Mouse (Mus musculus) neutrophil, adult 83 days (primary cell): ENCODE data around the gene 4932438H23Rik. TPM values are rescaled to one million over a fixed set of nuclear protein-coding genes. Genes with fewer than 3 reads are reported as not detected.

Experiments used
- total RNA-seq, 2 experiments: library from RNA; stranded (reverse); gene quantifications; one replicate each; pipeline ENCODE4 v1.2.4; 2023

The 4932438H23Rik gene
- total RNA-seq, result not detected

DNA sequence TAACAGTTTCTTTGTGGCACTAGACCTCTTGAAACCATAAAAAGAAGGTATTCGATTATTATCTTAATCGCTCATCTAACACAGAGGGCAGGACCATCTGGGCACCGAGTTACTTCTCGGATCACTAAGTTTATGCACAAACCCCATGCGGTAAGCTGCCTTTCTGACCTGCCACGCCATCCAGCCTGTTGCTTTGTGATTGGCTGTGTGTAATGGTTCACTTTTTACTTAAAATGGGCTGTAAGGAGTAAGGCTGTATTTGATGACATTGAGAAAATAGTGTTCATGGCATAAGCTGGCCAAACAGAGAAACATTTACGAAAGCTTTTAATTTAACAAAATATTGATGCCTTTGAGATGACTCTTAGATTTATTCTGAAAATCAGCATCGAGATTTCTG, at the start of gene 4932438H23Rik:
Gene 4932438H23Rik (minus strand): TSS at position 101 of the 400 bp plus-strand sequence.

DNA sequence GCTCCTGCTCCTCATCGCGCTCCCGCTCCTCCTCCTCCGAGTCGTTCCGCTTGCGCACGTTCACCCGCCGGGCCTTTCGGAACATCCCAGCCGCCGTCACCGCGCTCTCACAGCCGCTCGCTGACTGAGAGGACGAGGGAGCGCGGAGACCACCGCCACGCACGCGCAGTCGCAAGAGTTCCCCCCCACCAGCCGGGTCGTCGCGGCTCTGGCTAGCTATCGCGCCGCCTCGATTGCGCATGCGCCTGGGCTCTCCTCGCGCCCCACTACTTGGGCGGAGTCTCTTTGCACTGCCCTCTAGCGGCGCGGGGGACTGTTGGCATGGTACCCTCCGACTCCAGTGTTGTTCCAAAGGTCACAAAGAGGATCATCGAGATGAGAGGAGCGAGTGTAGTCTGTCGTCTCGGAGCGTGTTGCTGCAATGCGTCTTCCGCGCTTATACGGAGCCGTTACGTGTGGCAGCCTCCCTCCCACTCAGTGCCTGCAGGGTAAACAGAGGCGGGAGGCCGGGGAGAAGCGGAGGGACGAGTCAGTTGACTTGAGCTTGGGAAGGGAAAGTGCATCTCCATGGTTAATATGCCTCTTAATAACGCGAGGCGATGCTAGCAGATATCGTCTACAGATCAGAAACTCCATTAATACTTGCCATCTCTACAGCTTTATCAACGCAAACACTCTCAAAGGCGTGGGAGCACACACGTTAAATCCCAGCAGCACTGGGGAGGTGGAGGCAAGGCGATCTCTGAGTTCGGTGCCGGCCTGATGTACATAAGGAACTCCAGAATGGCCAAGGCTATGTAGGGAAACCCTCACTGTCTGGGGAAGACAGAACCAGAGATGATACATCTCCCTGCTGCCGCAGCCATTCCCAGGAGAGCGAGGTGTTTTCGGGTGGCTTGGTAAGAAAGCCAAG, 50.4 kb downstream of the 4932438H23Rik start, which contains the start of gene Paxbp1:
Gene Paxbp1 (minus strand): TSS at position 274 of the 913 bp plus-strand sequence.

DNA sequence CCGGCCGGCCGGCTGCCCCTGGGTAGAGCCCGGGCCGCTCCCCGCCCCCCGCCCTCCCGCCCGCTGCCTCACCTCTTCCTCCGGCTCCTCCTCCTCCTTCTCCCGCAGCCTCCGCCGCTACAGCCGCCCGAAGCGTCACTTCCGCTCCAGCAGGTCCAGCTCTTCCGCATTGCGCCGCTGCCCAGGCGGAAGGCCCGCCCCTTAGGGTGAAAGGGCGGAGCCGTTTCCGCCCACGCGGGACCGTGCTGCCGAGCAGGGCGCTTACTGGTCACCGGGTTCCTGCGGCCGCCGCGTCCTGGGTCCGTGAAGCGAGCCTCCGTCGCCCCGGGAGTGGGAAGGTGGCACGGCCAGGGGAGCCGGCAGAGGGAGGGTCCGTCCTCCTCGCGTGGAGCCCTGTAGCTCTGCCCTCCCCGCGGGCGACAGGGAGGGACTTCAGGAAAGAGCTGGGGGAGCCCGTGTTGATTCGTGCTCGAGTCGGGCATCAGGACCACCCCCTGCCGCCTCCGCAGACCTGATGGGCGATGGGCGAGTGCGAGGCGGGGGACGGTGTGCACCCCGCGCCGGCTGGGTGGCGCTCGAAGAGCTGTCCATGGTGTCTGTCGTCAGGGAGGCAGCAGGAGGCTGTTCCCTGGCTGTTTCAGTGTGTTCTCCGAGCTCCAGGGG, 83.8 kb downstream of the 4932438H23Rik start, which contains the start of gene Synj1:
Gene Synj1 (minus strand): TSS at position 288 of the 663 bp plus-strand sequence.

Other genes starting within 250 kb of the 4932438H23Rik start
- gene Cfap298, start 160.0 kb downstream of the 4932438H23Rik start, total RNA-seq, result 1 to 10 TPM; 4.1 to 8.2 TPM
- gene Synj1, start 83.8 kb downstream of the 4932438H23Rik start, total RNA-seq, result 100 to 1,000 TPM; 146 to 159 TPM
- 10 to 100 TPM; 61.0 to 61.4 TPM for gene Paxbp1, start 50.6 kb downstream of the 4932438H23Rik start, total RNA-seq
- not detected for gene Olig2, start 130.3 kb upstream of the 4932438H23Rik start, total RNA-seq
- gene Olig1, start 174.7 kb upstream of the 4932438H23Rik start, total RNA-seq, result not detected